Mouse (Mus musculus) megakaryocyte, embryonic 14.5 days (primary cell): ENCODE measurements around the gene Rps13.

ENCODE experiments used
- FLI1 ChIP-seq: IDR thresholded peaks from 2 replicates; pipeline ENCODE4 v1.6.1; 2012; ENCODE audit warnings: low read length, inconsistent platforms, mixed read lengths
- GATA1 ChIP-seq: IDR thresholded peaks from 3 replicates; pipeline ENCODE4 v1.6.1; 2012; ENCODE audit warnings: mixed read lengths, low read length, inconsistent platforms, borderline replicate concordance

GRCm38 (mm10) chr7:116331246-116331645 lies 2.7 kb downstream of the Rps13 start:
- TF ChIP-seq GATA1 (no peak), FLI1 (no peak)
